Mouse (Mus musculus): ENCODE results near the gene Gpr22. TPM values are rescaled to one million over a fixed set of nuclear protein-coding genes. Genes with fewer than 3 reads are reported as not detected.

The Gpr22 gene
- total and polyA plus RNA-seq, 2 experiments: not detected

DNA sequence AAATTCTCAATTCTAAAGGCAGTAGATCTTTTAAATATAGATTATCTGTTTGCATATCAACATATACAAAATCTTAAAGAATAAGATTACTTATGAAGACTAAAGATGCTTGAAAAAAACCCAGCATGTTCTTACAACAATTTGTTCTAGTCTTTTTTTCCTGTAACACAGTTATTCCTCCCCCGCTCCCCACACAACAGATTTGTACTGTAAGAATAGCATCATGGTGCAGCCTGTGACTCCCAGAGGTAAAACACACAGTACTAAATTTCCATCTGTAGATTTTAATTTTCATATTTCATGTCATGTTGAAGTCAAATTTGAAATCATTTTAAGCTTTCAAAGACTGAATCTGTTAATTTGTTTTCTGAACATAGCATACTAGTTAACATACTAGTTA, 16.4 kb upstream of the Gpr22 start:
- TF ChIP-seq POLR2A (IDR thresholded peaks at IDR 0.05; ENCODE audit: extremely low read depth, insufficient read depth, low read length) (no peak), CTCF (IDR thresholded peaks at IDR 0.05; ENCODE audit: low read depth, low read length) (no peak)
- Histone ChIP-seq H3K27ac (replicated peaks; ENCODE audit: insufficient read depth, low read depth, low read length) (no peak overlapping the region), H3K27me3 (ENCODE audit: control insufficient read depth, insufficient read depth, low read length) (no peaks in the 10 kb centered on the region), H3K4me1 (ENCODE audit: control insufficient read depth, insufficient read depth, low read length) (no peaks in the 10 kb centered on the region), H3K79me2 (ENCODE audit: control insufficient read depth, insufficient read depth, low read length) (no peaks in the 10 kb centered on the region), H3K9ac (ENCODE audit: low read depth, low read length) (no peak overlapping the region), H3K36me3 (ENCODE audit: control insufficient read depth, insufficient read depth, low read length) (no peaks in the 10 kb centered on the region), H3K4me3 (ENCODE audit: insufficient read depth, low read depth, low read length) (no peak overlapping the region)
- no peak for DNase-seq (ENCODE audit: extremely low read depth, low read depth, low spot score)
- 98% methylated on average over 1 of the region's 1 CpGs for WGBS

- no peak for DNase-seq (ENCODE audit: extremely low read depth, low read depth, low spot score)
- no peak overlapping the region for H3K9ac ChIP-seq (ENCODE audit: low read depth, low read length)
- H3K27me3 ChIP-seq (ENCODE audit: control insufficient read depth, insufficient read depth, low read length): no peaks in the 10 kb centered on the region
- 88% methylated on average over 1 of the region's 1 CpGs for WGBS
- H3K36me3 ChIP-seq (ENCODE audit: control insufficient read depth, insufficient read depth, low read length): no peaks in the 10 kb centered on the region
- H3K27ac ChIP-seq (replicated peaks; ENCODE audit: insufficient read depth, low read depth, low read length): no peak overlapping the region
- TF ChIP-seq CTCF (IDR thresholded peaks at IDR 0.05; ENCODE audit: low read depth, low read length): no peak
- no peak for TF ChIP-seq POLR2A (IDR thresholded peaks at IDR 0.05; ENCODE audit: extremely low read depth, insufficient read depth, low read length)
- H3K4me3 ChIP-seq (ENCODE audit: insufficient read depth, low read depth, low read length): no peak overlapping the region
- H3K4me1 ChIP-seq (ENCODE audit: control insufficient read depth, insufficient read depth, low read length): no peaks in the 10 kb centered on the region
- no peaks in the 10 kb centered on the region for H3K79me2 ChIP-seq (ENCODE audit: control insufficient read depth, insufficient read depth, low read length)
These were observed 13.0 kb upstream of the Gpr22 start for GRCm38 (mm10) chr12:31726707-31727106.

- TF ChIP-seq POLR2A (IDR thresholded peaks at IDR 0.05; ENCODE audit: extremely low read depth, insufficient read depth, low read length) (no peak), CTCF (IDR thresholded peaks at IDR 0.05; ENCODE audit: low read depth, low read length) (no peak)
- peak; percentile 60 for DNase-seq (ENCODE audit: extremely low read depth, low read depth, low spot score)
These were observed 11.9 kb upstream of the Gpr22 start for GRCm38 (mm10) chr12:31725511-31726275.

DNA sequence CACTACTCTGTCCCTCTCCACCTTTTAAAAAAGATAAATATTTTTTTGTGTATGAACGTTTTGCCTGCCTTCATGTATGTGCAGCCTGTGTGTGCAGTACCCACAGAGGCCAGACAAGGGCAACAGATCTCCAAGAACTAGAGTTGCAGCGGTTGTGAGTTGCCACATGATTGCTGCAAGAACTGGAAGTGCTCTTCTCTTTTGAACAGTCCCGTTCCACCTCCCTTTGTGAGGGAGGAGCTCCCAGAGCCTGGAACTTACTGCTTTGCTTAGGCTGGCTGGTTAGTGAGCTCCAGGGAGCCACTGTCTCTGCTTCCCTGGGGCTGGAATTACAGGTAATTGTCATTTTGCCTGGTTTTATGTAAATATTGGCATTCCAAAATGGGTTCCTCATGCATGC, 10.8 kb upstream of the Gpr22 start:
- no peaks in the 10 kb centered on the region for H3K36me3 ChIP-seq (ENCODE audit: control insufficient read depth, insufficient read depth, low read length)
- 97% methylated on average over 3 of the region's 3 CpGs for WGBS
- no peak overlapping the region for H3K27ac ChIP-seq (replicated peaks; ENCODE audit: insufficient read depth, low read depth, low read length)
- H3K4me3 ChIP-seq (ENCODE audit: insufficient read depth, low read depth, low read length): no peak overlapping the region
- no peak overlapping the region for H3K9ac ChIP-seq (ENCODE audit: low read depth, low read length)
- H3K27me3 ChIP-seq (ENCODE audit: control insufficient read depth, insufficient read depth, low read length): no peaks in the 10 kb centered on the region
- TF ChIP-seq CTCF (IDR thresholded peaks at IDR 0.05; ENCODE audit: low read depth, low read length) (no peak), POLR2A (IDR thresholded peaks at IDR 0.05; ENCODE audit: extremely low read depth, insufficient read depth, low read length) (no peak)
- DNase-seq (ENCODE audit: extremely low read depth, low read depth, low spot score): no peak
- H3K79me2 ChIP-seq (ENCODE audit: control insufficient read depth, insufficient read depth, low read length): no peaks in the 10 kb centered on the region
- H3K4me1 ChIP-seq (ENCODE audit: control insufficient read depth, insufficient read depth, low read length): no peaks in the 10 kb centered on the region

More at GRCm38 (mm10) chr12:31725511-31726275, 11.9 kb upstream of the Gpr22 start:
- WGBS: 71% methylated on average over 12 of the region's 12 CpGs
- Histone ChIP-seq H3K36me3 (ENCODE audit: control insufficient read depth, insufficient read depth, low read length) (no peaks in the 10 kb centered on the region), H3K9ac (ENCODE audit: low read depth, low read length) (no peak overlapping the region), H3K27ac (replicated peaks; ENCODE audit: insufficient read depth, low read depth, low read length) (no peak overlapping the region), H3K4me3 (ENCODE audit: insufficient read depth, low read depth, low read length) (no peak overlapping the region), H3K27me3 (ENCODE audit: control insufficient read depth, insufficient read depth, low read length) (no peaks in the 10 kb centered on the region), H3K79me2 (ENCODE audit: control insufficient read depth, insufficient read depth, low read length) (no peaks in the 10 kb centered on the region), H3K4me1 (ENCODE audit: control insufficient read depth, insufficient read depth, low read length) (no peaks in the 10 kb centered on the region)

DNA sequence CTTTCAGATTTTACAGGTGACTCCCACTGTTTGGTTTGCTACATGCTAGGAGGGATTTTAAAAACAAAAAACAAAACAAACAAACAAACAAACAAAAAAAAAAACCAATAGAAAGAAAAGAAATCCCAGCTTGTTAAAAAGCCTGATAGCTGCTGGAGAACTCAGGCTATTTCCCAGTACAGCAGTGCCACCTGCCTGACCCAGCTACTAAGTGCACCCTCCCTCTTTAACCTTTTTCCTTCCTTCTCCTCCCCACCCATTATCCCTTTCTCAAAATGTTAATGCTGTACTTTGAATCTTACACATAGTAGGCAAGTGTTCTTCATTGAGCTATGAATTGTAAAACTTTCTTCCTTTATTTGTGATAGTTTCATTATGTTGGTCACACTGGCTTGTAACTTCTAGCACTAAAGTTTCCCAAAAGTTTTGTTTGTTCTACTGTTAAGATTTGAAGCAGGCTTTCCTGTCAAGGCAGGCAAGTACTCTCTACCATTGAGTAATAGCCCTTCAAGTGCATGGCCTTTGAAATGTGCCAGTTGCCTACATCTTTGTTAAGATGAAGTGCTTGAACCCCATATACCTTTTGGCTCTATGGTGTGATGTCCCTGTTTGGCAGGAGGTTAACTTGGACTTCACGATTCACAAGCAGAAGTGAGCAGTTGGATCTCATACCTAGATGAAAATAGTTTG, 6.0 kb upstream of the Gpr22 start:
- Histone ChIP-seq H3K79me2 (ENCODE audit: control insufficient read depth, insufficient read depth, low read length) (no peaks in the 10 kb centered on the region), H3K4me1 (ENCODE audit: control insufficient read depth, insufficient read depth, low read length) (no peaks in the 10 kb centered on the region), H3K27me3 (ENCODE audit: control insufficient read depth, insufficient read depth, low read length) (no peaks in the 10 kb centered on the region), H3K36me3 (ENCODE audit: control insufficient read depth, insufficient read depth, low read length) (no peaks in the 10 kb centered on the region), H3K27ac (replicated peaks; ENCODE audit: insufficient read depth, low read depth, low read length) (no peak overlapping the region), H3K4me3 (ENCODE audit: insufficient read depth, low read depth, low read length) (no peak overlapping the region), H3K9ac (ENCODE audit: low read depth, low read length) (no peak overlapping the region)
- peak; percentile 11 for DNase-seq (ENCODE audit: extremely low read depth, low read depth, low spot score)
- no peak for TF ChIP-seq POLR2A (IDR thresholded peaks at IDR 0.05; ENCODE audit: extremely low read depth, insufficient read depth, low read length)
- peak; percentile 43; the same call in 1 of the 2 replicates for TF ChIP-seq CTCF (IDR thresholded peaks at IDR 0.05; ENCODE audit: low read depth, low read length)
- WGBS: 89% methylated on average over 1 of the region's 1 CpGs

DNA sequence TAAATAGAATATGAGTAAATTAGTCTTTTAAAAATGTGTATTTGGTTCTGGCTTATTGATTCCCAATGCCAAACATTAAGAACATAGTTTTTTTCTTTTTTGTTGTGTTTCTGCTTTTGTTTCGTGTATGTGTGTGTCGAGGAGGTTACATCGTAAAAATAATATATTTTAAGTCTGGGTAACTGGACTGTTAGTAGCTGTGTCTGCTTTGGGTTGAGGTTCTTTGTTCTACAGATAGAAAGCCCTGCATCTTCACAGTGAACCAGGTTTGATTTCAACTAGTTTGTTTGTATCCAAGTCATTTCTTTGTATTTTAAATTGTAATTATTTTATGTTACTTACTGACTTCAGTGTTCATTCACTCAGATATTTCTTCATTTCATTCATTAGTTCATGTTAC, 323 bp upstream of the Gpr22 start:
- H3K4me3 ChIP-seq (ENCODE audit: insufficient read depth, low read depth, low read length): no peak overlapping the region
- no peak overlapping the region for H3K27ac ChIP-seq (replicated peaks; ENCODE audit: insufficient read depth, low read depth, low read length)
- no peak for DNase-seq (ENCODE audit: extremely low read depth, low read depth, low spot score)
- TF ChIP-seq POLR2A (IDR thresholded peaks at IDR 0.05; ENCODE audit: extremely low read depth, insufficient read depth, low read length): no peak
- no peak for TF ChIP-seq CTCF (IDR thresholded peaks at IDR 0.05; ENCODE audit: low read depth, low read length)
- no peaks in the 10 kb centered on the region for H3K4me1 ChIP-seq (ENCODE audit: control insufficient read depth, insufficient read depth, low read length)
- no peaks in the 10 kb centered on the region for H3K27me3 ChIP-seq (ENCODE audit: control insufficient read depth, insufficient read depth, low read length)
- 92% methylated on average over 3 of the region's 3 CpGs for WGBS
- no peaks in the 10 kb centered on the region for H3K79me2 ChIP-seq (ENCODE audit: control insufficient read depth, insufficient read depth, low read length)
- H3K9ac ChIP-seq (ENCODE audit: low read depth, low read length): no peak overlapping the region
- H3K36me3 ChIP-seq (ENCODE audit: control insufficient read depth, insufficient read depth, low read length): peaks cover under 1% of the 10 kb centered on the region; the same call in 1 of the 2 replicates
